Mouse (Mus musculus) hindbrain, postnatal 0 days (tissue): Measurements from ENCODE around the gene Pacs1. TPM values are rescaled to one million over a fixed set of nuclear protein-coding genes. Genes with fewer than 3 reads are reported as not detected.

Experiments used
- ATAC-seq: fragments of 200-750 bp; cut with Nextera tagmentation; 2 replicates; pipeline ENCODE4 v1.8.0; 2017; ENCODE audit warnings: mild to moderate bottlenecking, moderate TSS enrichment, moderate library complexity
- DNase-seq: peaks from one replicate; pipeline ENCODE4 v3.0.0-alpha.2; 2015; ENCODE audit warnings: low spot score
- H3K27ac ChIP-seq: fragments of 300-500 bp; sonication (generic); 2 replicates; pipeline ENCODE4 v1.5.1; 2014; ENCODE audit warnings: mild to moderate bottlenecking
- H3K27me3 ChIP-seq: fragments of 300-500 bp; sonication (generic); 2 replicates; pipeline ENCODE4 v1.6.1; 2014; ENCODE audit warnings: low read length, mixed read lengths; ENCODE audit not compliant: insufficient read depth
- H3K36me3 ChIP-seq: fragments of 300-500 bp; sonication (generic); 2 replicates; pipeline ENCODE4 v1.6.1; 2014; ENCODE audit warnings: low read length, mixed read lengths; ENCODE audit not compliant: insufficient read depth
- H3K4me1 ChIP-seq: fragments of 300-500 bp; sonication (generic); 2 replicates; pipeline ENCODE4 v1.6.1; 2014; ENCODE audit warnings: antibody characterized with exemption, low read length, mixed read lengths; ENCODE audit not compliant: insufficient read depth
- H3K4me2 ChIP-seq: fragments of 300-500 bp; sonication (generic); 2 replicates; pipeline ENCODE4 v1.6.1; 2014; ENCODE audit warnings: low read depth, mild to moderate bottlenecking, low read length, moderate library complexity, mixed read lengths
- H3K4me3 ChIP-seq: fragments of 300-500 bp; sonication (generic); 2 replicates; pipeline ENCODE4 v1.5.1; 2014; ENCODE audit warnings: low read length
- H3K9ac ChIP-seq: fragments of 300-500 bp; sonication (generic); replicated peaks from 2 replicates; pipeline ENCODE4 v1.6.1; 2014; ENCODE audit warnings: mild to moderate bottlenecking, low read length, moderate library complexity, mixed read lengths
- H3K9me3 ChIP-seq: fragments of 300-500 bp; sonication (generic); 2 replicates; pipeline ENCODE4 v1.6.1; 2016; ENCODE audit warnings: low read length, mixed read lengths
- CTCF ChIP-seq: IDR thresholded peaks from 2 replicates; pipeline ENCODE4 v1.5.1; 2016; ENCODE audit warnings: antibody characterized with exemption, control low read depth, low read depth
- WGBS: fragments of 180-500 bp; shearing (Covaris S2); extraction: QIAGEN DNeasy Blood & Tissue Kit; methylation state at CpG from one replicate; pipeline ENCODE4 v1.1.7; 2014; 5-methylcytosine and 5-hydroxymethylcytosine counted together
- polyA plus RNA-seq: library from polyadenylated mRNA; unstranded; fragments of >200 nt; fragmentation: Nextera tagmentation; extraction: Ambion mirVana; gene quantifications from 2 replicates; pipeline ENCODE4 v1.2.1, GENCODE M21; 2015
- total RNA-seq: library from RNA; depleted of rRNA; stranded (reverse); fragments of >200 nt; gene quantifications from 2 replicates; pipeline ENCODE4 v1.2.3, GENCODE M21; 2014

The Pacs1 gene
- total and polyA plus RNA-seq, 2 experiments from 2014 or later = 41.0 to 63.6 TPM

DNA sequence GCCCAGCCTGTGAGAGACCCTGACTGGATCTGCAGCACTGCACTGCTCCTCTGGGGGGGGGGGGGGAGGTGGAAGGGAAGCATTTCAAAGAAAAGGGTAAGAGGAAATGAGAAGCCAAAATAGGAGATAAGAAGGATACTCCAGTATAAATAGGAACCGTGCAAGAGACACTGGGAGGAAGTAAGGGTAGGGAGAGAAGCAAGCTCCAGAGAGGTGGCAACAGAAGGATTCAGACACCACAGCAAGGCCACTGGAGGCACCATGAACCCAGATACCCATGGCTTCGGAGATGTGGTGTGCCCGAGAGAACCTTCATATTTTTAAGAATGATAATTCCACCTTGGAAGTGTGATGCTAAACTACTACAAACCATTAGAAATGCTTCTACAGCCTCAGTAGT, 74.4 kb downstream of the Pacs1 start:
- Histone ChIP-seq H3K4me2 (no peak overlapping the region), H3K9ac (no peak overlapping the region), H3K4me3 (no peak overlapping the region), H3K27me3 (no peaks in the 10 kb centered on the region), H3K27ac (no peak overlapping the region), H3K4me1 (no peaks in the 10 kb centered on the region), H3K9me3 (no peaks in the 10 kb centered on the region), H3K36me3 (no peaks in the 10 kb centered on the region)
- DNase-seq (no peak), ATAC-seq (no peak)
- WGBS = 80% methylated on average over 3 of the region's 3 CpGs
- TF ChIP-seq CTCF = no peak

DNA sequence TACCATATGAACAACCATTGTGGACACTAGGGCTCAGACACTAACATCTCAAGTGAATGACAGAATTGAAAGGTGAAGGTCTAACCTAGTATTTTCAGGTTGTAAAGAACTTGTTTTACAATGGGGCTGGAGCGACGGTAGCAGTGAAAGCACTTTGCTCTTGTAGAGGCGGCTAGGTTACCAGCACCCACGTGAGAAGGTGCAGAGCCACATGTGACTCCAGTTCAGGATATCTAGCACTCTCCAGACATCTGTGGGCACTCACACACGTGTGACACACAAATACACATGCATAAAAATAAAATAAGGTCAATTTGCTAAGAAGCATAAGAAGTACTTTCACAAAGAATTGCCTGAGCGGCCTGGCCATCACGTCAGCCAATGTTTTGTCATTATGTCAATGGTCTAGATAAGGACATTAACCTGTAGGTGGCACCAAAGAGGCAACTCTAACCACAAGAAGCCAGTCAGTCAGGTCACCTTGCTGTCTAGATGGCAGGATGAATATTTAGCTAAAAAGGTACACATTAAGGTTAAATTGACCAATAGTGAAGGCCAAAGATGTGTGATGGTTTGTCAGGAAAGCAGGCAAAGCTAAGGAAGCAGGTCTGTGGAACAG, 77.4 kb downstream of the Pacs1 start:
- ATAC-seq (no peak), DNase-seq (peak; percentile 82)
- Histone ChIP-seq H3K9me3 (no peaks in the 10 kb centered on the region), H3K4me1 (no peaks in the 10 kb centered on the region), H3K27ac (no peak overlapping the region), H3K4me2 (no peak overlapping the region), H3K9ac (no peak overlapping the region), H3K36me3 (no peaks in the 10 kb centered on the region), H3K27me3 (no peaks in the 10 kb centered on the region), H3K4me3 (no peak overlapping the region)
- TF ChIP-seq CTCF = peak; percentile 74
- WGBS = 58% methylated on average over 7 of the region's 7 CpGs

DNA sequence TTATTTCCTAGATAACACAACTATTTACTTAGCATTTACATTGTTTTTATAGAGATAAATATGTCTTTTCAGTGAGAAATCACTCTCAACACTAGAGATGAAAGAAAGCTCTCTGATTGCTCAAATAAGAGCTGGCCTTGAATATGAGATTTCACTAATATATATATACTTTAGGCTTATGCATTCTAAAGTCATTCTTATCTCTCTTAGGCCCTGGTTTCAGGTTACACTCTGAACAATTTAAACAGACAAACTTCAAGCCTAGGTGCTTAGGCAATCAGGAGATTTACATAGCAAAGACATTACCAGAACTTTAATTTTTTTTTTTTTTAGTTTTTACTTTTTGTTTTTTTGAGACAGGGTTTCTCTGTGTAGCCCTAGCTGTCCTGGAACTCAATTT, 80.5 kb downstream of the Pacs1 start:
- H3K4me2 ChIP-seq = no peak overlapping the region
- H3K4me1 ChIP-seq = no peaks in the 10 kb centered on the region
- no peak overlapping the region for H3K9ac ChIP-seq
- no peaks in the 10 kb centered on the region for H3K27me3 ChIP-seq
- no peak overlapping the region for H3K27ac ChIP-seq
- TF ChIP-seq CTCF = no peak
- no peaks in the 10 kb centered on the region for H3K9me3 ChIP-seq
- H3K4me3 ChIP-seq = no peak overlapping the region
- no peak for ATAC-seq
- H3K36me3 ChIP-seq = no peaks in the 10 kb centered on the region
- no peak for DNase-seq

DNA sequence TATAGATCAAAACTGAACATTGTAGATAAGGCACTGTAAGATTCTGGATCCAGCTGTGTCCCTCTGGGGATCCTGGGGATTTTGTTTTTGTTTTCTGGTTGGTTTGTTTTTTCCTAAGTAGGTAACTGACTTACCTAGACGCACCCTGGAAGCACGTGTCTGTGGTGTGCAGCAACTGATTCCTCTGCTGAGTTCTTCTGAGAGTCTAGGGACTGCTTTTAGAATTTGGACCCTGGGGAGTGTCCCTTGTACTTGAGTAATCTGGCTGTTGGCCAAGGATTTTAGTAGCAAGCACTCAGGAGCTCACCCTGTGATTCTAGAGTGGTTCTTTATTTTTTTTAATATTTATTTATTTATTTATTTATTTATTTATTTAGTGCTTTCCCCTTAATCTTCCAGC, 85.5 kb downstream of the Pacs1 start:
- no peak for TF ChIP-seq CTCF
- Histone ChIP-seq H3K4me2 (no peak overlapping the region), H3K4me1 (no peaks in the 10 kb centered on the region), H3K27me3 (no peaks in the 10 kb centered on the region), H3K9me3 (no peaks in the 10 kb centered on the region), H3K36me3 (no peaks in the 10 kb centered on the region), H3K27ac (no peak overlapping the region), H3K9ac (no peak overlapping the region), H3K4me3 (no peak overlapping the region)
- DNase-seq (no peak), ATAC-seq (no peak)
- WGBS = 86% methylated on average over 2 of the region's 2 CpGs

DNA sequence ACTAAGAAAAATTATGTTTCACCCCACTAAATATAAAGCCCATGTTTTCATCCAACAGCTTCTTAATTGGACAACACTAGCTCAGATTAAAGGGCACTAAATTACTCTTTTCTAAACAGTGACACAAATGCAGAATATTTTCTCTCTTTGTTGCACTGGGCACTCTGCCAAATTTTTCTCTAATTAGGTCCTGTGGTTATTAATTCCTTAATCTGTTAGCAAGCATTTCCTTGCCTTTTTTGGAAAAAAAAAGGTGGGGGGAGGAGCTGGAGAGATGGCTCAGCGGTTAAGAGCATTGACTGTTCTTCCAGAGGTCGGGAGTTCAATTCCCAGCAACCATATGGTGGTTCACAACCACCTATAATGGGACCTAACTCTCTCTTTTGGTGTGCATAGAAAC, 91.0 kb downstream of the Pacs1 start:
- H3K4me2 ChIP-seq = no peak overlapping the region
- ATAC-seq = no peak
- TF ChIP-seq CTCF = no peak
- 43% methylated on average over 2 of the region's 2 CpGs for WGBS
- no peak overlapping the region for H3K9ac ChIP-seq
- H3K36me3 ChIP-seq = no peaks in the 10 kb centered on the region
- no peak overlapping the region for H3K4me3 ChIP-seq
- peak; percentile 66 for DNase-seq
- no peaks in the 10 kb centered on the region for H3K4me1 ChIP-seq
- H3K27me3 ChIP-seq = no peaks in the 10 kb centered on the region
- H3K27ac ChIP-seq = 0 out of 2 replicates have a peak overlapping the region, but pooled peaks have one; percentile 20
- H3K9me3 ChIP-seq = no peaks in the 10 kb centered on the region

DNA sequence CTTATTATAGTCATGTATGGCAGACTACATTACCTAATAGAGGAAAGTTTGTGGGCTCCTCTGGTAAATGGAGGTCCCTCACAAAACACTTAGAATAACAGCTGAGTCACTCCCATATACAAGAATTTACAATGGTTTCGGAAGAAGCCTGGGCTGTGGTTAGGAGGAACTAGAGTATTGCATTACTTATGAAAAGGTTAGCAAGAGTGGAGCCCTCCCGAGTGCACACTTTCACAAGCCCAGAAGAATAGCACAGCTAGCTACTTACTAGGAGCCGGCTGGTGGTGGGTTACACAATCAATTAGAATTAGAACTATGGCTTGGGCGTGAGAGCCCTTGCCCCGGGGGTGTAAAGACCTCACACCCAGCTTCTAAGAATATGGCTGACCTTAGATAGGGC, 94.3 kb downstream of the Pacs1 start:
- Histone ChIP-seq H3K4me2 (no peak overlapping the region), H3K27ac (no peak overlapping the region), H3K36me3 (no peaks in the 10 kb centered on the region), H3K4me3 (no peak overlapping the region), H3K9me3 (no peaks in the 10 kb centered on the region), H3K4me1 (no peaks in the 10 kb centered on the region), H3K27me3 (no peaks in the 10 kb centered on the region), H3K9ac (no peak overlapping the region)
- ATAC-seq (no peak), DNase-seq (no peak)
- 70% methylated on average over 5 of the region's 5 CpGs for WGBS
- no peak for TF ChIP-seq CTCF

DNA sequence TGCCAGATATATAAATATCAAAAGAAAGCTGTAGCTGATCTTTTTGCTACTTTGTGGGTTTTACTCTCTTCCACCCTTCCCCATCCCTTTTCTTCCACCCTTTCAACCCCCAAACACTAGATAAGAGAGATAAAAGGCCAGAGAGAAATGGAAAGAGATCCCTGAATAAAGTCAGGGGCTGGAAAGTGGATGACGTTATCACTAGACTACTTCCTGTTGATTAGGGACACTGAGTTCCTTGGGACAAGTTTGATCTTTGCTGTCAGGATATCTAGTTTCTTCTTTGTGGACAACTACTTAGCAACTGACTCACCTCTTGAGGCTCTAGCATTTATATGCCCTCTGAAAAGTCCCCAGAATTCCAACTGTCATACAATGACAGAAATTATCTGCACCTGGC, 102.5 kb downstream of the Pacs1 start:
- Histone ChIP-seq H3K4me3 (no peak overlapping the region), H3K9ac (no peak overlapping the region), H3K36me3 (no peaks in the 10 kb centered on the region), H3K4me2 (no peak overlapping the region), H3K4me1 (no peaks in the 10 kb centered on the region), H3K27ac (no peak overlapping the region), H3K9me3 (no peaks in the 10 kb centered on the region), H3K27me3 (no peaks in the 10 kb centered on the region)
- no peak for TF ChIP-seq CTCF
- WGBS = 79% methylated on average over 1 of the region's 1 CpGs
- DNase-seq = no peak
- no peak for ATAC-seq
